In genomic region chr5:21804837-21805236, GRCm38 (mm10) we compare ENCODE assay signal across 27 mouse cellular contexts.
"Had no signal": no experiment of that assay in that cellular context is flagged by ENCODE, and none has a peak within 500 bp of the region (broad histone marks: within the 10 kb centered on the region; RNA-seq: fewer than 3 reads in every experiment).

No protein-coding gene starts in this region.

- H3K4me1 ChIP-seq: heart, embryonic 13.5 days; heart, embryonic 15.5 days; hindbrain, embryonic 10.5 days; hindbrain, embryonic 12.5 days; kidney, embryonic 15.5 days; limb, embryonic 13.5 days; limb, embryonic 15.5 days; liver, embryonic 12.5 days had no signal

- H3K27me3 ChIP-seq: heart, embryonic 13.5 days; heart, embryonic 15.5 days; hindbrain, embryonic 12.5 days; kidney, embryonic 15.5 days; limb, embryonic 13.5 days; limb, embryonic 15.5 days; liver, embryonic 12.5 days had no signal

- H3K27ac ChIP-seq: gastrocnemius, adult 2 months; heart, adult 2 months; heart, embryonic 13.5 days; heart, embryonic 15.5 days; hindbrain, embryonic 10.5 days; hindbrain, embryonic 12.5 days; hindbrain, embryonic 14.5 days; kidney, embryonic 15.5 days; kidney, postnatal 0 days; limb, embryonic 13.5 days; limb, embryonic 15.5 days; liver, embryonic 12.5 days; liver, embryonic 14.5 days had no signal

- H3K9me3 ChIP-seq: heart, embryonic 13.5 days; heart, embryonic 15.5 days; hindbrain, embryonic 10.5 days; hindbrain, embryonic 12.5 days; kidney, embryonic 15.5 days; limb, embryonic 13.5 days; limb, embryonic 15.5 days; liver, embryonic 12.5 days had no signal

- DNase-seq: gastrocnemius, adult 2 months; gastrocnemius, postnatal 10 days; gastrocnemius, postnatal 25 days; heart, adult 2 months; heart, postnatal 4 days; kidney, adult 11 months; kidney, adult 2 months; kidney, adult 9 months; kidney, postnatal 14 days; kidney, postnatal 36 days; layer of hippocampus, adult 9-11 months; layer of hippocampus, postnatal 36 days; left cerebral cortex, postnatal 4 days had no signal

- H3K4me2 ChIP-seq: heart, embryonic 13.5 days; heart, embryonic 15.5 days; hindbrain, embryonic 12.5 days; hindbrain, embryonic 14.5 days; kidney, embryonic 15.5 days; limb, embryonic 13.5 days; limb, embryonic 15.5 days; liver, embryonic 12.5 days had no signal

- ATAC-seq: hindbrain, embryonic 16.5 days; inflammation-experienced regulatory T-cells, adult 6 months; intestine, embryonic 16.5 days; liver, embryonic 12.5 days had no signal

- H3K4me3 ChIP-seq: gastrocnemius, adult 2 months; heart, adult 2 months; heart, embryonic 13.5 days; heart, embryonic 15.5 days; hindbrain, embryonic 10.5 days; hindbrain, embryonic 12.5 days; kidney, embryonic 15.5 days; limb, embryonic 13.5 days; limb, embryonic 15.5 days; liver, embryonic 12.5 days had no signal

- H3K9ac ChIP-seq: heart, embryonic 13.5 days; heart, embryonic 15.5 days; hindbrain, embryonic 12.5 days; hindbrain, embryonic 14.5 days; kidney, embryonic 15.5 days; limb, embryonic 13.5 days; limb, embryonic 15.5 days; liver, embryonic 12.5 days; liver, embryonic 14.5 days had no signal
